Mouse (Mus musculus) hindbrain, embryonic 12.5 days (tissue): ENCODE measurements at regions not wholly inside any gene's neighbourhood (a gene's known extent, or its start where the extent isn't known, plus 50 kb on each side); places are given as distances from the start of the nearest gene placed in this dataset.

Experiments used
- ATAC-seq: fragments of 200-750 bp; cut with Nextera tagmentation; 2 replicates; pipeline ENCODE4 v1.8.0; 2017; ENCODE audit warnings: moderate TSS enrichment; ENCODE audit not compliant: low FRiP score
- H3K27ac ChIP-seq: fragments of 300-500 bp; sonication (generic); 2 replicates; pipeline ENCODE4 v1.5.1; 2016; ENCODE audit warnings: mild to moderate bottlenecking
- H3K27me3 ChIP-seq: fragments of 300-500 bp; sonication (generic); 2 replicates; pipeline ENCODE4 v1.6.1; 2016; ENCODE audit warnings: mild to moderate bottlenecking
- H3K36me3 ChIP-seq: fragments of 300-500 bp; sonication (generic); 2 replicates; pipeline ENCODE4 v1.6.1; 2016; ENCODE audit warnings: mild to moderate bottlenecking
- H3K4me1 ChIP-seq: fragments of 300-500 bp; sonication (generic); 2 replicates; pipeline ENCODE4 v1.6.1; 2016
- H3K4me2 ChIP-seq: fragments of 300-500 bp; sonication (generic); replicated peaks from 2 replicates; pipeline ENCODE4 v1.6.1; 2016; ENCODE audit warnings: mild to moderate bottlenecking
- H3K4me3 ChIP-seq: fragments of 300-500 bp; sonication (generic); 2 replicates; pipeline ENCODE4 v1.5.1; 2016; ENCODE audit warnings: mild to moderate bottlenecking
- H3K9ac ChIP-seq: fragments of 300-500 bp; sonication (generic); 2 replicates; pipeline ENCODE4 v1.6.1; 2016; ENCODE audit warnings: mild to moderate bottlenecking, moderate library complexity
- H3K9me3 ChIP-seq: fragments of 300-500 bp; sonication (generic); replicated peaks from 2 replicates; pipeline ENCODE4 v1.6.1; 2016; ENCODE audit warnings: mild to moderate bottlenecking
- WGBS: fragments of 180-500 bp; shearing (Covaris S2); methylation state at CpG from one replicate; pipeline ENCODE4 v1.1.7; 2016; 5-methylcytosine and 5-hydroxymethylcytosine counted together

GRCm38 (mm10) chr11:112902618-112903017, 120.6 kb downstream of the Sox9 start:
- Histone ChIP-seq H3K9me3 (no peaks in the 10 kb centered on the region), H3K4me1 (no peaks in the 10 kb centered on the region), H3K4me3 (no peak overlapping the region), H3K27ac (no peak overlapping the region), H3K36me3 (no peaks in the 10 kb centered on the region), H3K9ac (no peak overlapping the region), H3K27me3 (peaks cover 4% of the 10 kb centered on the region; the same call in 1 of the 2 replicates), H3K4me2 (no peak overlapping the region)
- 92% methylated on average over 3 of the region's 3 CpGs for WGBS
- ATAC-seq = no peak

- no peak overlapping the region for H3K4me3 ChIP-seq
- H3K4me2 ChIP-seq = no peak overlapping the region
- no peaks in the 10 kb centered on the region for H3K4me1 ChIP-seq
- ATAC-seq = no peak
- peaks cover 4% of the 10 kb centered on the region; the same call in 1 of the 2 replicates for H3K27me3 ChIP-seq
- H3K9me3 ChIP-seq = no peaks in the 10 kb centered on the region
- no peaks in the 10 kb centered on the region for H3K36me3 ChIP-seq
- H3K9ac ChIP-seq = no peak overlapping the region
- whole genome bisulfite sequencing = 89% methylated on average over 5 of the region's 5 CpGs
- no peak overlapping the region for H3K27ac ChIP-seq
Observed at GRCm38 (mm10) chr11:112910309-112910708, 128.3 kb downstream of the Sox9 start.

- Histone ChIP-seq H3K4me3 (no peak overlapping the region), H3K27me3 (no peaks in the 10 kb centered on the region), H3K36me3 (no peaks in the 10 kb centered on the region), H3K9me3 (no peaks in the 10 kb centered on the region), H3K9ac (no peak overlapping the region), H3K27ac (no peak overlapping the region), H3K4me2 (no peak overlapping the region), H3K4me1 (no peaks in the 10 kb centered on the region)
- WGBS = 87% methylated on average over 3 of the region's 3 CpGs
- ATAC-seq = no peak
Observed at GRCm38 (mm10) chr11:112912875-112913274, 130.9 kb downstream of the Sox9 start.

GRCm38 (mm10) chr11:112916923-112917322, 134.9 kb downstream of the Sox9 start:
- WGBS = 90% methylated on average over 1 of the region's 1 CpGs
- H3K4me2 ChIP-seq = no peak overlapping the region
- ATAC-seq = no peak

GRCm38 (mm10) chr11:112920131-112920530, 138.1 kb downstream of the Sox9 start:
- H3K9me3 ChIP-seq = no peaks in the 10 kb centered on the region
- H3K4me1 ChIP-seq = no peaks in the 10 kb centered on the region; the same call in 1 of the 2 replicates
- no peak overlapping the region for H3K4me2 ChIP-seq
- no peak for ATAC-seq
- H3K36me3 ChIP-seq = no peaks in the 10 kb centered on the region
- H3K9ac ChIP-seq = no peak overlapping the region
- H3K4me3 ChIP-seq = no peak overlapping the region
- no peaks in the 10 kb centered on the region for H3K27me3 ChIP-seq
- H3K27ac ChIP-seq = no peak overlapping the region
- 91% methylated on average over 4 of the region's 4 CpGs for WGBS

More at GRCm38 (mm10) chr11:112916923-112917322, 134.9 kb downstream of the Sox9 start:
- no peaks in the 10 kb centered on the region for H3K36me3 ChIP-seq
- no peaks in the 10 kb centered on the region for H3K9me3 ChIP-seq
- H3K4me3 ChIP-seq = no peak overlapping the region
- no peaks in the 10 kb centered on the region for H3K4me1 ChIP-seq
- H3K27ac ChIP-seq = no peak overlapping the region
- H3K27me3 ChIP-seq = no peaks in the 10 kb centered on the region
- H3K9ac ChIP-seq = no peak overlapping the region

GRCm38 (mm10) chr11:112924577-112924976, 142.6 kb downstream of the Sox9 start:
- Histone ChIP-seq H3K27me3 (no peaks in the 10 kb centered on the region), H3K36me3 (no peaks in the 10 kb centered on the region), H3K4me2 (no peak overlapping the region), H3K4me3 (no peak overlapping the region), H3K9ac (no peak overlapping the region), H3K9me3 (no peaks in the 10 kb centered on the region), H3K4me1 (no peaks in the 10 kb centered on the region; the same call in 1 of the 2 replicates), H3K27ac (no peak overlapping the region)
- WGBS = 82% methylated on average over 1 of the region's 1 CpGs
- no peak for ATAC-seq

GRCm38 (mm10) chr11:112925140-112925539, 143.1 kb downstream of the Sox9 start:
- H3K36me3 ChIP-seq = no peaks in the 10 kb centered on the region

GRCm38 (mm10) chr11:112926330-112927025, 144.5 kb downstream of the Sox9 start:
- no peak overlapping the region for H3K27ac ChIP-seq
- WGBS = 83% methylated on average over 19 of the region's 19 CpGs
- no peaks in the 10 kb centered on the region for H3K9me3 ChIP-seq
- H3K4me3 ChIP-seq = no peak overlapping the region
- no peaks in the 10 kb centered on the region for H3K36me3 ChIP-seq
- ATAC-seq = no peak
- no peaks in the 10 kb centered on the region; the same call in 1 of the 2 replicates for H3K4me1 ChIP-seq
- no peak overlapping the region for H3K9ac ChIP-seq
- H3K27me3 ChIP-seq = no peaks in the 10 kb centered on the region
- H3K4me2 ChIP-seq = no peak overlapping the region

More at GRCm38 (mm10) chr11:112925140-112925539, 143.1 kb downstream of the Sox9 start:
- Histone ChIP-seq H3K4me3 (no peak overlapping the region), H3K9ac (no peak overlapping the region), H3K9me3 (no peaks in the 10 kb centered on the region), H3K27ac (no peak overlapping the region), H3K4me2 (no peak overlapping the region), H3K27me3 (no peaks in the 10 kb centered on the region), H3K4me1 (no peaks in the 10 kb centered on the region; the same call in 1 of the 2 replicates)
- no peak for ATAC-seq
- WGBS = 55% methylated on average over 6 of the region's 6 CpGs

GRCm38 (mm10) chr11:112930186-112930808, 148.3 kb downstream of the Sox9 start:
- 80% methylated on average over 10 of the region's 10 CpGs for WGBS
- no peak for ATAC-seq
- H3K36me3 ChIP-seq = no peaks in the 10 kb centered on the region
- no peaks in the 10 kb centered on the region for H3K9me3 ChIP-seq
- no peaks in the 10 kb centered on the region for H3K27me3 ChIP-seq
- no peak overlapping the region for H3K4me2 ChIP-seq
- H3K4me3 ChIP-seq = no peak overlapping the region
- H3K27ac ChIP-seq = no peak overlapping the region
- H3K9ac ChIP-seq = no peak overlapping the region
- H3K4me1 ChIP-seq = no peaks in the 10 kb centered on the region

- WGBS = 91% methylated on average over 10 of the region's 10 CpGs
- Histone ChIP-seq H3K4me3 (no peak overlapping the region), H3K27me3 (no peaks in the 10 kb centered on the region), H3K36me3 (no peaks in the 10 kb centered on the region), H3K4me2 (no peak overlapping the region), H3K27ac (no peak overlapping the region), H3K9me3 (no peaks in the 10 kb centered on the region), H3K9ac (no peak overlapping the region), H3K4me1 (no peaks in the 10 kb centered on the region)
- ATAC-seq = no peak
Observed at GRCm38 (mm10) chr11:112938035-112938434, 156.0 kb downstream of the Sox9 start.

- H3K36me3 ChIP-seq = no peaks in the 10 kb centered on the region
- no peak for ATAC-seq
- H3K9ac ChIP-seq = no peak overlapping the region
- no peaks in the 10 kb centered on the region for H3K9me3 ChIP-seq
- H3K27me3 ChIP-seq = no peaks in the 10 kb centered on the region
- H3K4me3 ChIP-seq = no peak overlapping the region
- peaks cover 7% of the 10 kb centered on the region for H3K4me1 ChIP-seq
- H3K4me2 ChIP-seq = no peak overlapping the region
- 80% methylated on average over 4 of the region's 4 CpGs for WGBS
- H3K27ac ChIP-seq = no peak overlapping the region
Observed at GRCm38 (mm10) chr11:112951421-112951820, 169.4 kb downstream of the Sox9 start.

- Histone ChIP-seq H3K4me2 (no peak overlapping the region), H3K9ac (no peak overlapping the region), H3K27ac (no peak overlapping the region), H3K9me3 (no peaks in the 10 kb centered on the region), H3K4me1 (peaks cover 9% of the 10 kb centered on the region), H3K4me3 (no peak overlapping the region), H3K36me3 (no peaks in the 10 kb centered on the region), H3K27me3 (no peaks in the 10 kb centered on the region)
- 60% methylated on average over 10 of the region's 10 CpGs for WGBS
- ATAC-seq = no peak
Observed at GRCm38 (mm10) chr11:112952356-112952755, 170.3 kb downstream of the Sox9 start.

GRCm38 (mm10) chr11:112953491-112953890, 171.5 kb downstream of the Sox9 start:
- H3K4me2 ChIP-seq = no peak overlapping the region
- H3K36me3 ChIP-seq = no peaks in the 10 kb centered on the region
- H3K9me3 ChIP-seq = no peaks in the 10 kb centered on the region
- no peak overlapping the region for H3K27ac ChIP-seq
- no peak overlapping the region for H3K4me3 ChIP-seq
- H3K9ac ChIP-seq = no peak overlapping the region
- 64% methylated on average over 4 of the region's 4 CpGs for WGBS
- peaks cover under 1% of the 10 kb centered on the region for H3K27me3 ChIP-seq
- H3K4me1 ChIP-seq = peaks cover 15% of the 10 kb centered on the region
- no peak for ATAC-seq
